Mouse (Mus musculus): ENCODE results near the gene Capzb. TPM values are rescaled to one million over a fixed set of nuclear protein-coding genes. Genes with fewer than 3 reads are reported as not detected.

The Capzb gene
- polyA plus RNA-seq, 1 experiment = 130 TPM

GRCm38 (mm10) chr4:139340835-139341234, 148.1 kb downstream of the Capzb start:
- no peaks in the 10 kb centered on the region for H3K36me3 ChIP-seq (ENCODE audit: control insufficient read depth, insufficient read depth, low read length)
- H3K4me1 ChIP-seq (ENCODE audit: control insufficient read depth, insufficient read depth, insufficient read length) = no peaks in the 10 kb centered on the region
- 62% methylated on average over 4 of the region's 4 CpGs for WGBS
- H3K4me3 ChIP-seq (ENCODE audit: extremely low read depth, insufficient read depth, insufficient read length) = no peak overlapping the region
- TF ChIP-seq CTCF (IDR thresholded peaks at IDR 0.05; ENCODE audit: extremely low read depth, insufficient read depth, insufficient read length, insufficient replicate concordance) (no peak), POLR2A (IDR thresholded peaks at IDR 0.05; ENCODE audit: low read depth, low read length) (no peak)
- DNase-seq (ENCODE audit: low read depth in 1 of 2, low spot score in 2 of 2) = no peak
- no peak overlapping the region for H3K27ac ChIP-seq (ENCODE audit: insufficient read depth, low read length)
- H3K27me3 ChIP-seq (ENCODE audit: control insufficient read depth, insufficient read depth, low read length) = no peaks in the 10 kb centered on the region

Other genes with a start within 250 kb of the Capzb start
- 0.06 and 0.07 TPM in 2 replicates for gene Rnf186, start 225.8 kb upstream of the Capzb start, polyA plus RNA-seq (2012; rRNA removed)
- gene Tmco4, start 220.0 kb upstream of the Capzb start, polyA plus RNA-seq (2012; rRNA removed) = 18.4 and 21.8 TPM in 2 replicates
- not detected in 2 replicates for gene Htr6, start 117.3 kb upstream of the Capzb start, polyA plus RNA-seq (2012; rRNA removed)
- gene Nbl1, start 99.9 kb upstream of the Capzb start, polyA plus RNA-seq (2012; rRNA removed) = 10.3 and 13.4 TPM in 2 replicates
- 17.8 and 18.0 TPM in 2 replicates for gene Minos1, start 61.8 kb upstream of the Capzb start, polyA plus RNA-seq (2012; rRNA removed)
- 48.3 and 54.1 TPM in 2 replicates for gene Pqlc2, start 117.8 kb downstream of the Capzb start, polyA plus RNA-seq (2012; rRNA removed)
- gene Akr7a5, start 117.8 kb downstream of the Capzb start, polyA plus RNA-seq (2012; rRNA removed) = 22.0 and 32.8 TPM in 2 replicates
- gene Mrto4, start 159.7 kb downstream of the Capzb start, polyA plus RNA-seq (2012; rRNA removed) = 15.2 and 19.0 TPM in 2 replicates
- 17.2 and 23.3 TPM in 2 replicates for gene Emc1, start 159.7 kb downstream of the Capzb start, polyA plus RNA-seq (2012; rRNA removed)
- 201 and 204 TPM in 2 replicates for gene Ubr4, start 159.7 kb downstream of the Capzb start, polyA plus RNA-seq (2012; rRNA removed)

All from spleen, adult 2 months (tissue).